Mouse (Mus musculus): ENCODE results near the gene Phyhipl. TPM values are rescaled to one million over a fixed set of nuclear protein-coding genes. Genes with fewer than 3 reads are reported as not detected.

The Phyhipl gene
- total RNA-seq (2012; rRNA removed) (not detected in 2 replicates), total RNA-seq (2014; rRNA removed) (not detected in 2 replicates), polyA plus RNA-seq (2012; ENCODE audit: insufficient read length, low read depth) (not detected in 2 replicates)

DNA sequence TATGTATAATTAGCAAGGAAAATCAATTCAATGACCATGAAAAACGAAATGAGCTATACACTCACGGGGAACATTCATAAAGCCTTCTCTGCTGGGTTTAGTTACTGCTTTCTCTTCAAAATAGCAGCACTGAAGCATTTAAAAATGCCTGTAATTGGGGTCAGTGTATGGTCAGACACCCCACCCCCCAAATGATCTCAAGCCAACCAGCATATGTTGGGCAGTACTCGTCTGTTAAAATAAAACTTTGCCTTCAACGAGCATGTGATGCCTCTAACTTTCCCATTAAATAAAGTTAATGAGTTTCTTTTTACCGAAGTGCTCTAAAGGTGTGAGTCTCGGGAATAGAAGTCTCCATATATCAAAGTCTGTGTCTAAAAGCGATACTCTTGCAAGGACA, at the start of gene Phyhipl:
TSS of gene Phyhipl (minus strand) at position 138 of the 400 bp plus-strand sequence.
- TF ChIP-seq KAT2A (IDR thresholded peaks at IDR 0.05; ENCODE audit: insufficient replicate concordance, low read length) (no peak), EP300 (IDR thresholded peaks at IDR 0.05; ENCODE audit: low read length) (no peak), SMC3 (IDR thresholded peaks at IDR 0.05; ENCODE audit: low read depth, low read length) (no peak), MEF2A (IDR thresholded peaks at IDR 0.05; ENCODE audit: borderline replicate concordance, low read depth, low read length) (no peak), NRF1 (IDR thresholded peaks at IDR 0.05; ENCODE audit: low read depth, low read length) (no peak), ZC3H11A (IDR thresholded peaks at IDR 0.05; ENCODE audit: low read depth, low read length) (no peak), HCFC1 (IDR thresholded peaks at IDR 0.05; ENCODE audit: low read depth, low read length) (no peak), GABPA (IDR thresholded peaks at IDR 0.05; ENCODE audit: insufficient replicate concordance, low read depth, low read length) (no peak), MYC (IDR thresholded peaks at IDR 0.05; ENCODE audit: low read depth, low read length) (no peak), BHLHE40 (IDR thresholded peaks at IDR 0.05; ENCODE audit: low read depth, low read length) (no peak), POLR2AphosphoS2 (IDR thresholded peaks at IDR 0.05; ENCODE audit: low read depth, low read length) (no peak), POLR2A (IDR thresholded peaks at IDR 0.05; ENCODE audit: low read depth, low read length) (no peak), MXI1 (IDR thresholded peaks at IDR 0.05; ENCODE audit: low read depth, low read length) (no peak), ELF1 (IDR thresholded peaks at IDR 0.05; ENCODE audit: low read depth, low read length) (no peak), UBTF (IDR thresholded peaks at IDR 0.05; ENCODE audit: low read depth, low read length) (no peak), MAX (IDR thresholded peaks at IDR 0.05; ENCODE audit: low read length) (no peak), MAFK (IDR thresholded peaks at IDR 0.05; ENCODE audit: insufficient replicate concordance, low read length) (no peak), NELFE (IDR thresholded peaks at IDR 0.05; ENCODE audit: low read depth, low read length) (no peak), CHD1 (IDR thresholded peaks at IDR 0.05; ENCODE audit: low read depth, low read length) (no peak)
- Histone ChIP-seq H3K4me1 (ENCODE audit: control insufficient read depth in 1 of 2, insufficient read depth in 2 of 2) (no peaks in the 10 kb centered on the region), H3K4me3 (replicated peaks in 1 of 3; ENCODE audit: low read depth in 2 of 3, low read length in 2 of 3, poor library complexity in 1 of 3) (no peak within 1 kb of the TSS), H3K9me3 (replicated peaks; ENCODE audit: low read length) (peaks cover 51% of the 10 kb centered on the region), H3K27ac (ENCODE audit: insufficient read depth, low read depth) (no peak within 1 kb of the TSS), H3K4me2 (ENCODE audit: insufficient read depth, low read depth, poor library complexity, severe bottlenecking) (no peak within 1 kb of the TSS), H3K36me3 (replicated peaks in 1 of 2; ENCODE audit: control insufficient read depth in 1 of 2, insufficient read depth in 1 of 2, low read length in 1 of 2) (no peaks in the 10 kb centered on the region), H3K27me3 (replicated peaks) (no peaks in the 10 kb centered on the region), H3K79me2 (replicated peaks; ENCODE audit: control insufficient read depth, extremely low read depth, insufficient read depth, poor library complexity, severe bottlenecking) (no peaks in the 10 kb centered on the region), H3K9ac (ENCODE audit: insufficient read depth, low read depth) (no peak within 1 kb of the TSS)
- dilution Hi-C loops (cut with MboI; ENCODE audit: extremely low pct_ligation_motif_present, extremely low pct_unique_long_range_greater_than_20kb, low sequenced_read_pairs): no loop called here
- no peak for DNase-seq (ENCODE audit: extremely low read depth)
- in situ Hi-C loops (cut with MboI; ENCODE audit: low pct_ligation_motif_present, low pct_unique_long_range_greater_than_20kb, low sequenced_read_pairs): no loop called here

DNA sequence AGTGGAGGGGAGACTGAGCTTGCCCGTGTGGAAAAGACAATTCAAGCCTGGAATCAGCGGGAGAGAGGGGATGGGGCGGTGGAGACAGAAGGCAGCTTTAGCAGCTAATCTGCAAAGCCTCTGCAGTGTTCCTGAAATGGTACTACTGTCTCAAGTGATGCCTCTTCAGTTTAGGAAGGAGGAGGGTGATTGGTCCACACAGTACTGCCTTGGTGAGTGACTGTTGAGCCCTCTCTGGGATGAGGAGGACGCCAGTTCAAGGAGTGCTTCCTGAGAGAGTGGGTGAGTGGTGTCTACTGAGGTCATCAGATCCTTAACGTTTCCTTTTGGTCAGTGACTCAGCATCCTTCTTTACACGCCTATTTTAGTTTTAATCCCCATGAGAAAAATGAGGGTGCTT, 47.4 kb upstream of the Phyhipl start:
- Histone ChIP-seq H3K4me3 (replicated peaks in 1 of 3; ENCODE audit: low read depth in 2 of 3, low read length in 2 of 3, poor library complexity in 1 of 3) (no peak overlapping the region), H3K79me2 (replicated peaks; ENCODE audit: control insufficient read depth, extremely low read depth, insufficient read depth, poor library complexity, severe bottlenecking) (no peaks in the 10 kb centered on the region), H3K27me3 (replicated peaks) (no peaks in the 10 kb centered on the region), H3K36me3 (replicated peaks in 1 of 2; ENCODE audit: control insufficient read depth in 1 of 2, insufficient read depth in 1 of 2, low read length in 1 of 2) (no peaks in the 10 kb centered on the region), H3K27ac (ENCODE audit: insufficient read depth, low read depth) (no peak overlapping the region), H3K9ac (ENCODE audit: insufficient read depth, low read depth) (no peak overlapping the region), H3K9me3 (replicated peaks; ENCODE audit: low read length) (peaks cover 74% of the 10 kb centered on the region), H3K4me2 (ENCODE audit: insufficient read depth, low read depth, poor library complexity, severe bottlenecking) (no peak overlapping the region), H3K4me1 (ENCODE audit: control insufficient read depth in 1 of 2, insufficient read depth in 2 of 2) (no peaks in the 10 kb centered on the region)
- in situ Hi-C loops (cut with MboI; ENCODE audit: low pct_ligation_motif_present, low pct_unique_long_range_greater_than_20kb, low sequenced_read_pairs) (no loop called here), dilution Hi-C loops (cut with MboI; ENCODE audit: extremely low pct_ligation_motif_present, extremely low pct_unique_long_range_greater_than_20kb, low sequenced_read_pairs) (no loop called here)
- no peak for DNase-seq (ENCODE audit: extremely low read depth)
- no peak for TF ChIP-seq TBP (conservative IDR thresholded peaks at IDR 0.05; ENCODE audit: low read depth, low read length)
- no peak for TF ChIP-seq CHD1 (IDR thresholded peaks at IDR 0.05; ENCODE audit: low read depth, low read length)
- no peak for TF ChIP-seq CTCF (conservative IDR thresholded peaks at IDR 0.05 in 1 of 2, IDR thresholded peaks at IDR 0.05 in 1 of 2; ENCODE audit: low read depth in 2 of 2, low read length in 2 of 2)
- TF ChIP-seq POLR2AphosphoS2 (IDR thresholded peaks at IDR 0.05; ENCODE audit: low read depth, low read length): no peak
- no peak for TF ChIP-seq ZC3H11A (IDR thresholded peaks at IDR 0.05; ENCODE audit: low read depth, low read length)
- TF ChIP-seq POLR2A (IDR thresholded peaks at IDR 0.05; ENCODE audit: low read depth, low read length): no peak
- no peak for TF ChIP-seq RCOR1 (conservative IDR thresholded peaks at IDR 0.05; ENCODE audit: low read depth, low read length)
- TF ChIP-seq CHD2 (IDR thresholded peaks at IDR 0.05; ENCODE audit: low read length): no peak
- TF ChIP-seq SMC3 (IDR thresholded peaks at IDR 0.05; ENCODE audit: low read depth, low read length): no peak
- TF ChIP-seq HCFC1 (IDR thresholded peaks at IDR 0.05; ENCODE audit: low read depth, low read length): no peak
- TF ChIP-seq MAFK (IDR thresholded peaks at IDR 0.05; ENCODE audit: insufficient replicate concordance, low read length): no peak
- no peak for TF ChIP-seq BHLHE40 (IDR thresholded peaks at IDR 0.05; ENCODE audit: low read depth, low read length)
- no peak for TF ChIP-seq RAD21 (IDR thresholded peaks at IDR 0.05; ENCODE audit: low read depth, low read length)
- TF ChIP-seq MEF2A (IDR thresholded peaks at IDR 0.05; ENCODE audit: borderline replicate concordance, low read depth, low read length): no peak
- no peak for TF ChIP-seq PAX5 (IDR thresholded peaks at IDR 0.05; ENCODE audit: low read length)
- no peak for TF ChIP-seq ZMIZ1 (IDR thresholded peaks at IDR 0.05; ENCODE audit: low read depth, low read length)
- TF ChIP-seq TCF12 (IDR thresholded peaks at IDR 0.05; ENCODE audit: low read depth, low read length): no peak
- no peak for TF ChIP-seq NRF1 (IDR thresholded peaks at IDR 0.05; ENCODE audit: low read depth, low read length)

Measured in CH12.LX (cell line).